Mouse (Mus musculus): ENCODE results near the gene Spats2l.

DNA sequence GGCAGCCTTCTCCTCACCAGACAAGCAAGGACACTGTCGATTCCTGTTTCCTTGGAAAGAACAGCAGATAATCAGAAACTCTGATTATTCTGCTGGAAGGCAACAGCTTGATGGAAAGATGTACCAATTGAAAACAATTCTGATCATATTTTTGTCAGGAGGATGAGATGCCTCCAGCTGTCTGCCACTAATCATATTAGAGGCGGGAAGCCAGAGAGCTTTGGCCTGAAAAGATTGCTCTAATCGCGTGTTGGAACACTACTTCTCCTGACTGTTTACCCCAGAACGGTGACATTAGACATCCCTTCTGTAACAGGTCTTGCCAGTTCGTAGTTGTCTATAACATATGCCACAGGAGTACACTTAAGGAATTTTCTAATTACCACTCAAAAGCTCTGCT is 26.9 kb downstream of the Spats2l start:
- TF ChIP-seq CTCF (IDR thresholded peaks at IDR 0.05; ENCODE audit: insufficient read depth, low read length): no peak
- no peak for TF ChIP-seq POLR2A (IDR thresholded peaks at IDR 0.05; ENCODE audit: borderline replicate concordance, extremely low read depth, low read depth, low read length)

Measured in lung, adult 2 months (tissue).